Mouse (Mus musculus) yolk sac, embryonic 10.5 days (tissue): Measurements from ENCODE around the gene Sh3gl3.

Experiments used
- DNase-seq: peaks from one replicate; pipeline ENCODE4 v3.0.0-alpha.2; 2017; ENCODE audit warnings: low spot score

The Sh3gl3 gene

DNA sequence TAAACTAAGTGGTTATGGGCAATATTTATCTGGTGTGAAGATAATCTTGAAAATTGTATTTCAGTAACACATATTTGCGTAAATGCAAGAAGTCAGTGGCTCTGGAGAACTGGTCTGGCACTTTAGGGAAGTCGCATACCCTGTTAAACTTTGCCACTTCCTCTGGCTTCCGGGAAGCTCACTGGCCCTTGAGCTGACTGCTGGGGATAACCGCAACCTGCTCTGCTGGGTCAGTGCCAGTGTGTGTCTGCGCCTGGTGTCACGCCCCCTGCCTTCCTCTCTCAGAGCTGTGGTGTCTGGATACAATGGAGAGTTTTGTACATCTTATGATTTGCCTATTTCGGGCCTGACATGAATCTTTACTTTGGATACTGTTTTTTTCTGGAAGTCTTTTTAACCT lies 119.8 kb downstream of the Sh3gl3 start:
- DNase-seq, result no peak

DNA sequence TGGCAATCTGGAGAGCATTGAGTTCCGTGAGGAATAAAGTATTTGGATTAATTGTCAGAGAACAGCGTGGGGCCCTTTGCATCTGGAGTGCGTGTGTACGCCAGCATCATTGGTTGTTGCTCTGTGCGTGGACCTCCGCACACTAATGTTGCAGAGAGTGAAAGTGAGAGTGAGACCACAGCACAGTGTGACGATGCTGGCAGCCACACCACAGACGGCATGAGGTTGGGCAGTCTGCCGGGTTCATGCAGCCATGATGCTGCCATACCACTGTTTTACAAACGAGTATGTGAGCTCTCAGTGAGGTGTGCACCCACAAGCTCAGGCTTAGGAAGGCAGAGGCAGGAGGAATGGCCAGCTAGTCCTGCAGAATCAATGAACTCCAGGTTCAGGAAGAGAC lies 120.4 kb downstream of the Sh3gl3 start:
- DNase-seq, result no peak

- no peak for DNase-seq
These were observed 121.0 kb downstream of the Sh3gl3 start for GRCm38 (mm10) chr7:82294611-82295010.

DNA sequence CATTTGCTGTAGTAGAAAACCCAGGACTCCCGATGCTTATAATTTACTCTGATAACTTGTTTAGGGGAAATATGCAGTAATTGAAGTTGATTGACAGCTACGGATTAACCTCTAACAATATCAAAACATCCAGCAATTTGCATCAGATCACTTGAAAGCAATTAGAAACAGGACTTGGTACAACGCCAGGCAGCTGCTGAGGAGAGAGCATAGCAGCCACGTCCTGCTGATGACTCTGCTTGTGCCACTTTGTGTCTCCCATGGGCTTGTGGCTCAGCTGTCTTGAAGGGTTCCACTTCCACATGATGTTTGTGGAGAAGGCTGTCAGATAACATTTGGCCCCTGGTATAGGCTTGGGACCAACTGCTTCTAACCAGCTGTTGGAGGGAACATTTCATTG lies 134.8 kb downstream of the Sh3gl3 start:
- DNase-seq, result no peak

DNA sequence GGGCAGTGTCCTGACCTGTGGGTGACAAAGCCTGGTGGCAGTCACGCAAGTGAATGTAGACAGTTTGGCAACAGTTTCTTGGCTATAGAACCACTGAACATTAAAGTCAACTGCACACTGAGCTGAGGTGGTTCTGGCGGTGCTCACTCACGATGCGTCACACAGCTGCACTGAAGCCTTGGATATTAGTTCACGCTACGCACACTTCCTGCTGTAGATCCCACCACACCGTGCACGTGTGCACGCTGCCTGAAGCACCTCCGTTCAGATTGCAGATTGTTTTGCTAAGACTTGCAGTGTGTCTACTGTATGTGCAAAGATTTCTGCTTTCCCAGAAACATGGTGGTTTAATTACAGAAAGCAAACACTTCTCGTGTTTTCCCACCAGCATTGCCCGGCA lies 144.9 kb downstream of the Sh3gl3 start:
- no peak for DNase-seq

DNA sequence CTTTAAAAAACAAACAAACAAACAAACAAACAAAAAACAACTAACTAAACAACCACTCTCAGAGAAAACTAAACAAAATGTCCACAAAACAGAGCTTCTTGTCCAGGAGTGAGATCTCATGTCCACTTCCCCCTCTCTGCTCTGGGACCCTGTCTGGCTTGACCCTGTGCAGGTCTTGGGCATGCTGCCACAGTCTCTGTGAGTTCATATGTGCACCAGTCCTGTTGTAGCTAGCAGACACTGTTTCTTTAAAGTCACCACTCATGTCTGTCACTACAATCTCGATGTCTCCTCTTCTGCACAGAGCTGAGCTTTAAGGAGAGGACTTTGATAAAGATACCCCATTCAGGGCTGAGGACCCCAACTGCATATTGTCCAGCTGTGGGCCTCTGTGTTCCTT lies 153.0 kb downstream of the Sh3gl3 start:
- no peak for DNase-seq

DNA sequence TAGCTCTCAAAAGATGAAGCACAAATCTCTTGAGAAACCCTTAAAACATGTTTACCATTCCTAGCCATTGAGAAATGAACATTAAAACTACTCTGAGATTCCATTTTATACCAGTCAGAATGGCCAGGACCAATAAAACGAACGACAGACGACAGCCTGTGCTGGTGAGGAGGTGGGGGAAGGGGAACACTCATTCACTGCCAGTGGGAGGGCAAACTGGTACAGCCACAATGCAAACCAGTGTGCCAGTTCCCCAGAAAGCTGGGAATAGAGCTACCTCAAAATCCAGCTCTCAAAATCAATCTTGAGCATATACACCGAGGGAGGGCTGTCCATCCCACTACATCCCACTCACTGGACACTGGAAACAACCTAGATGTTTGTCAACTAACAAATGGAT lies 153.6 kb downstream of the Sh3gl3 start:
- no peak for DNase-seq

DNA sequence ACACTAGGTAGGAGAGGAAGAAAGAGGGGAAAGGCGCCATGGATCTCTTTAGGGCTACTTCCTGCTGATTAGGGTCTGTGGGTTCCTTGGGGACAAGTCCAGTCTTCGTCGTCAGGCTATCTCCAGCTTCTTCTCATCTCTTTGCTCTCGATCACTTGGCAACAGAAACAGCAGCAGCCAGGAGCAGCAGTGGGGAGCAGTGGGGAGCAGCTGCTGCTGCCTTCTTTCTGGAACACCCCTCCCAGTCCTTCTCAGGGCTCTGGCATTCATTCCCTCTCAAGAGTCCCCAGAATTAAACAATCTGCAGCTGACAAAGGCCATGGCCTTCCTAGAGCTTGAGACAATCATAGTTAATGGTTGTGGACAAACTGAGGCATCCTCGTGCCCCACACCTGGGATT lies 154.2 kb downstream of the Sh3gl3 start:
- DNase-seq, result no peak

DNA sequence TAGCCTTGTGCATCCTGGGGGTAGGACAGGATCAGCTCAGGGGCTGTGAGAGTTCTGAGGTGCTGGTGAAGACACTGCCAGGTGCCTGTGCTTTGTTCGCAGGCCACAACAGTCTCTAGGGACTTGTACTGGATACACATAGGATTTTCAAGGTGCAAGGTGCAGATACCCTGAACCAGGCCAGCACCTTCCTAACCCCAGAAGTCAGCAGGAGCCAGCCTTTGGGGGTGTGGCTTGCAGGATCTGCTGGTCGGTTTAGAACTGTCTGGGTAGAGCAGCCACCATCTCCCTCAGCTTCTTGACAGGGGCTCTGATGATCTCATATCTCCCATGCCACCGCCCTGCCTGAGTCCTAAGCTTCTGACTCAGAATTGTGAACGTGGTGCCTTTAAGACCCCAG lies 156.2 kb downstream of the Sh3gl3 start:
- no peak for DNase-seq

GRCm38 (mm10) chr7:82330860-82331259 lies 157.2 kb downstream of the Sh3gl3 start:
- DNase-seq, result no peak

DNA sequence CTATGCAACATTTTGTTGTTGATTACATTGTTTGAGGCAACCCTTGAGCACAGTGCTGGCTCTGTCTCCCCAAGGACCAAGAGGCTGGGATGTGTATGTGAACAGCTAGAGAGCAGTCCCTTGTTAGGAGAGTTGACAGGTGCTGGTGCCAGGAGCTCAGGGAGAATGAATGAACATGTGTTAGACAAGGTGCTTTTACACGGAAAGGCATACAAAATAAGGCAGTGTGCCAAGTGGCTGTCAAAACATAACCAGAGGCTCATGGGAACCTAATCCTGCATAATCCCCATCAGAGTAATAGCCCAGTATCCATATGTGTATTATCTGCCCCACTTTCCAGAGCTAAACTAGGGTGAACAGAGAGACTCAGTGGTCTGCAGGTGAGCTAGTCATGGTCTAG lies 160.4 kb downstream of the Sh3gl3 start:
- DNase-seq, result no peak

- no peak for DNase-seq
These were observed 161.8 kb downstream of the Sh3gl3 start, which contains the start of gene Adamtsl3 for GRCm38 (mm10) chr7:82335211-82336121. Gene Adamtsl3, plus strand, starts transcription at chr7:82335694.

- no peak for DNase-seq
These were observed 162.5 kb downstream of the Sh3gl3 start for GRCm38 (mm10) chr7:82336132-82336531.

- no peak for DNase-seq
These were observed 164.5 kb downstream of the Sh3gl3 start for GRCm38 (mm10) chr7:82338121-82338520.

DNA sequence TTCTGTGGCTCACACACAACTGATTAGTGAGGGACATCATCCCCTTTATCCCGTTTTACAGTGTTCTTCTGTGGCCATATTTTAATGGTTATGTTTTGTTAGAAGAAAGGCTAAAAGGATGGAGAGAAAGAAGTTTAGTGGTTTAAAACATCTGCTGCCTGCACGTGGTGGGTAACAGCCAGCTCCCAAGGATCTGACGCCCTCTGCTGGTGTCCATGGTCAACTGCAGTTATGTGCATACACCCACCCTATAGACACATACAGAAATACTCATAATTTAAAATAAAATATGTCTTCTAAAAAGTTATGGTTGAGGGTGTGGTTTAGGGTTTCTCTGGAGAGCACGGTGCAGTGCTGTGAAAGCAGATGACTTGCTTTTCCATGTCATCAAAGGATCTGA lies 164.9 kb downstream of the Sh3gl3 start:
- DNase-seq, result no peak

GRCm38 (mm10) chr7:82339214-82339613 lies 165.6 kb downstream of the Sh3gl3 start:
- DNase-seq, result no peak

- DNase-seq, result no peak
These were observed 167.8 kb downstream of the Sh3gl3 start for GRCm38 (mm10) chr7:82341476-82341875.

GRCm38 (mm10) chr7:82346706-82347105 lies 173.1 kb downstream of the Sh3gl3 start:
- DNase-seq, result no peak

DNA sequence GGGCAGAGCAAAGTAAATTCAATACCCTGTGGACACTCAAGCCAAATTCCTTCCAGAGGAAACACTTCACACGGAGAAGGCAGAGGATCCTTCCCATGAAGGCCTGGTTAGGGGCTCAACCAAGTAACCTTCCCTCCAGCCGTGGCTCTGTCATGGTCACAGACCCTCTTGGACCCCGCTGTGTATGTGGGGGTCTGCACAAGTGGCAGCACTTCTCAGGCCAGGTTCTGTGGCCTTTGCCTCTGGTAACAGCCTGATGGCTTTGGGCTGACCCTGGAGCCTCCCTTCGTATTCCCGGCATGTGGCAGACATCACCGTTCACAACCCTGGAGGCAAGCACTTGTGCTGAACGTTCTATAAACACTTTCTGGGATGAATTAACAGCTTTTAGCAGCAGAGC lies 176.2 kb downstream of the Sh3gl3 start:
- no peak for DNase-seq

DNA sequence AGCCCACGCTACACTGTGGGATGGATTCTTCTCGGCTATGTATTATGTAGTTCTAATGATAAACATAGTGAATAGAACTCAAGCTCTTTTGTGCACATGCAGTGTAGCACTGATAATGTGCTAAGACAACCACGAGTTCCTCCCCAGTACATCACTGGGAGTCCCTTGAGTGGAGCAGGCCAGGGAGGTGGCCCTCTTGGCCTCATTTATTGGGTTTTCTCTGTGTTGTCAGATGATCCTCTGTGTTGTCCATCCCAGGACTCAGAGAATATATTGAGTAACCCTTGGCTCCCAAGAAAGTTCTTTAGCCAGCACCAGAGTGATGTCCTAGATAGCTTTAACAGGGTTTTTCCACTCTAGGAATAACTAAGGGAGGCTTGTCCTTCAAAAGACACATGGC lies 176.8 kb downstream of the Sh3gl3 start:
- DNase-seq, result no peak
